Mouse (Mus musculus): ENCODE data around the gene Cxcl1. TPM values are rescaled to one million over a fixed set of nuclear protein-coding genes. Genes with fewer than 3 reads are reported as not detected.
A peak's percentile ranks its signal among the peaks of the same experiment; 100 is the strongest.

The Cxcl1 gene
- polyA plus RNA-seq, 1 experiment from 2014 or later: 0.69 TPM

GRCm38 (mm10) chr5:90872377-90872776, 18.7 kb upstream of the Cxcl1 start:
- Histone ChIP-seq H3K4me1 (no peaks in the 10 kb centered on the region), H3K27ac (no peak overlapping the region)
- 67% methylated on average over 7 of the region's 7 CpGs for WGBS

GRCm38 (mm10) chr5:90876045-90876444, 15.0 kb upstream of the Cxcl1 start:
- H3K27ac ChIP-seq: no peak overlapping the region
- WGBS: 53% methylated on average over 4 of the region's 4 CpGs
- no peaks in the 10 kb centered on the region for H3K27me3 ChIP-seq
- no peak overlapping the region for H3K4me2 ChIP-seq
- H3K9ac ChIP-seq: no peak overlapping the region
- no peaks in the 10 kb centered on the region for H3K36me3 ChIP-seq
- no peak overlapping the region for H3K4me3 ChIP-seq
- H3K4me1 ChIP-seq: no peaks in the 10 kb centered on the region
- peak; percentile 57; the same call in 1 of the 2 replicates for ATAC-seq (ENCODE audit: borderline replicate concordance, extremely low read depth, low FRiP score, low TSS enrichment)
- H3K9me3 ChIP-seq: no peaks in the 10 kb centered on the region

More at GRCm38 (mm10) chr5:90872377-90872776, 18.7 kb upstream of the Cxcl1 start:
- Histone ChIP-seq H3K4me3 (no peak overlapping the region), H3K27me3 (no peaks in the 10 kb centered on the region), H3K36me3 (no peaks in the 10 kb centered on the region), H3K4me2 (no peak overlapping the region), H3K9me3 (no peaks in the 10 kb centered on the region), H3K9ac (no peak overlapping the region)
- no peak for ATAC-seq (ENCODE audit: borderline replicate concordance, extremely low read depth, low FRiP score, low TSS enrichment)

GRCm38 (mm10) chr5:90876471-90877172, 14.4 kb upstream of the Cxcl1 start:
- Histone ChIP-seq H3K4me1 (no peaks in the 10 kb centered on the region), H3K4me2 (no peak overlapping the region), H3K27ac (0 out of 2 replicates have a peak overlapping the region, but pooled peaks have one; percentile 5), H3K27me3 (no peaks in the 10 kb centered on the region), H3K4me3 (no peak overlapping the region), H3K36me3 (no peaks in the 10 kb centered on the region), H3K9ac (no peak overlapping the region), H3K9me3 (no peaks in the 10 kb centered on the region)
- no peak for ATAC-seq (ENCODE audit: borderline replicate concordance, extremely low read depth, low FRiP score, low TSS enrichment)
- 69% methylated on average over 8 of the region's 8 CpGs for WGBS

GRCm38 (mm10) chr5:90877173-90877512, 13.9 kb upstream of the Cxcl1 start:
- H3K4me3 ChIP-seq: no peak overlapping the region
- no peaks in the 10 kb centered on the region for H3K36me3 ChIP-seq
- no peak for ATAC-seq (ENCODE audit: borderline replicate concordance, extremely low read depth, low FRiP score, low TSS enrichment)
- H3K27ac ChIP-seq: no peak overlapping the region
- no peaks in the 10 kb centered on the region for H3K4me1 ChIP-seq
- H3K27me3 ChIP-seq: no peaks in the 10 kb centered on the region
- no peaks in the 10 kb centered on the region for H3K9me3 ChIP-seq
- no peak overlapping the region for H3K4me2 ChIP-seq
- H3K9ac ChIP-seq: no peak overlapping the region

GRCm38 (mm10) chr5:90879307-90880014, 11.6 kb upstream of the Cxcl1 start:
- Histone ChIP-seq H3K4me2 (no peak overlapping the region), H3K9ac (no peak overlapping the region), H3K4me3 (no peak overlapping the region), H3K4me1 (no peaks in the 10 kb centered on the region), H3K36me3 (no peaks in the 10 kb centered on the region), H3K27ac (no peak overlapping the region), H3K27me3 (no peaks in the 10 kb centered on the region), H3K9me3 (no peaks in the 10 kb centered on the region)
- ATAC-seq (ENCODE audit: borderline replicate concordance, extremely low read depth, low FRiP score, low TSS enrichment): no peak
- 78% methylated on average over 3 of the region's 3 CpGs for WGBS

GRCm38 (mm10) chr5:90880335-90880850, 10.6 kb upstream of the Cxcl1 start:
- Histone ChIP-seq H3K9ac (no peak overlapping the region), H3K4me1 (peaks cover 9% of the 10 kb centered on the region; the same call in 1 of the 2 replicates), H3K27ac (no peak overlapping the region), H3K4me3 (no peak overlapping the region), H3K27me3 (no peaks in the 10 kb centered on the region), H3K9me3 (no peaks in the 10 kb centered on the region), H3K4me2 (no peak overlapping the region), H3K36me3 (no peaks in the 10 kb centered on the region)
- WGBS: 76% methylated on average over 7 of the region's 7 CpGs
- ATAC-seq (ENCODE audit: borderline replicate concordance, extremely low read depth, low FRiP score, low TSS enrichment): no peak

- Histone ChIP-seq H3K4me1 (peaks cover 13% of the 10 kb centered on the region; the same call in 1 of the 2 replicates), H3K27me3 (no peaks in the 10 kb centered on the region), H3K27ac (no peak overlapping the region), H3K4me2 (no peak overlapping the region), H3K4me3 (no peak overlapping the region), H3K9ac (no peak overlapping the region), H3K36me3 (no peaks in the 10 kb centered on the region), H3K9me3 (no peaks in the 10 kb centered on the region)
- no peak for ATAC-seq (ENCODE audit: borderline replicate concordance, extremely low read depth, low FRiP score, low TSS enrichment)
- 84% methylated on average over 4 of the region's 4 CpGs for WGBS
Measured at GRCm38 (mm10) chr5:90881021-90881420, 10.0 kb upstream of the Cxcl1 start.

- 81% methylated on average over 5 of the region's 5 CpGs for WGBS
- peaks cover 13% of the 10 kb centered on the region; the same call in 1 of the 2 replicates for H3K4me1 ChIP-seq
- no peak overlapping the region for H3K27ac ChIP-seq
- no peak overlapping the region for H3K9ac ChIP-seq
- no peaks in the 10 kb centered on the region for H3K36me3 ChIP-seq
- no peaks in the 10 kb centered on the region for H3K27me3 ChIP-seq
- no peaks in the 10 kb centered on the region for H3K9me3 ChIP-seq
- no peak for ATAC-seq (ENCODE audit: borderline replicate concordance, extremely low read depth, low FRiP score, low TSS enrichment)
- H3K4me3 ChIP-seq: no peak overlapping the region
- H3K4me2 ChIP-seq: no peak overlapping the region
Measured at GRCm38 (mm10) chr5:90881682-90882081, 9.4 kb upstream of the Cxcl1 start.

- Histone ChIP-seq H3K4me2 (no peak overlapping the region), H3K4me1 (peaks cover 13% of the 10 kb centered on the region; the same call in 1 of the 2 replicates), H3K4me3 (no peak overlapping the region), H3K9ac (no peak overlapping the region), H3K27me3 (no peaks in the 10 kb centered on the region), H3K9me3 (no peaks in the 10 kb centered on the region), H3K27ac (no peak overlapping the region), H3K36me3 (no peaks in the 10 kb centered on the region)
- 82% methylated on average over 5 of the region's 5 CpGs for WGBS
- ATAC-seq (ENCODE audit: borderline replicate concordance, extremely low read depth, low FRiP score, low TSS enrichment): no peak
Measured at GRCm38 (mm10) chr5:90882146-90882545, 8.9 kb upstream of the Cxcl1 start.

- ATAC-seq (ENCODE audit: borderline replicate concordance, extremely low read depth, low FRiP score, low TSS enrichment): peak; percentile 68; the same call in 1 of the 2 replicates
- Histone ChIP-seq H3K9me3 (no peaks in the 10 kb centered on the region), H3K4me2 (no peak overlapping the region), H3K27ac (no peak overlapping the region), H3K4me3 (no peak overlapping the region), H3K36me3 (no peaks in the 10 kb centered on the region), H3K4me1 (peaks cover 13% of the 10 kb centered on the region; the same call in 1 of the 2 replicates), H3K9ac (no peak overlapping the region), H3K27me3 (no peaks in the 10 kb centered on the region)
- WGBS: 32% methylated on average over 2 of the region's 2 CpGs
Measured at GRCm38 (mm10) chr5:90884628-90885242, 6.3 kb upstream of the Cxcl1 start.

- Histone ChIP-seq H3K9me3 (no peaks in the 10 kb centered on the region), H3K4me2 (no peak overlapping the region), H3K27ac (no peak overlapping the region), H3K9ac (no peak overlapping the region), H3K36me3 (no peaks in the 10 kb centered on the region), H3K4me1 (peaks cover 22% of the 10 kb centered on the region), H3K4me3 (no peak overlapping the region), H3K27me3 (no peaks in the 10 kb centered on the region; the same call in 1 of the 2 replicates)
- WGBS: 72% methylated on average over 5 of the region's 5 CpGs
- ATAC-seq (ENCODE audit: borderline replicate concordance, extremely low read depth, low FRiP score, low TSS enrichment): no peak
Measured at GRCm38 (mm10) chr5:90888661-90889060, 2.4 kb upstream of the Cxcl1 start.

GRCm38 (mm10) chr5:90891464-90891813, 398 bp downstream of the Cxcl1 start:
- Histone ChIP-seq H3K9ac (peak overlapping the region; percentile 59), H3K4me2 (peak overlapping the region; percentile 89), H3K27ac (no peak overlapping the region), H3K4me3 (peak overlapping the region; percentile 53), H3K27me3 (no peaks in the 10 kb centered on the region; the same call in 1 of the 2 replicates), H3K9me3 (no peaks in the 10 kb centered on the region), H3K4me1 (peaks cover 9% of the 10 kb centered on the region), H3K36me3 (no peaks in the 10 kb centered on the region)
- ATAC-seq (ENCODE audit: borderline replicate concordance, extremely low read depth, low FRiP score, low TSS enrichment): no peak
- 30% methylated on average over 10 of the region's 10 CpGs for WGBS

Measured in lung, embryonic 15.5 days (tissue).